Mouse (Mus musculus) forebrain, embryonic 16.5 days (tissue): ENCODE results near the gene Faf1. TPM values are rescaled to one million over a fixed set of nuclear protein-coding genes. Genes with fewer than 3 reads are reported as not detected.

Source experiments
- ATAC-seq: fragments of 200-750 bp; cut with Nextera tagmentation; 2 replicates; pipeline ENCODE4 v1.8.0; 2017; ENCODE audit warnings: mild to moderate bottlenecking, moderate library complexity
- H3K27ac ChIP-seq: fragments of 300-500 bp; sonication (generic); 2 replicates; pipeline ENCODE4 v1.5.1; 2014; ENCODE audit warnings: low read length, control low read depth
- H3K27me3 ChIP-seq: fragments of 300-500 bp; sonication (generic); replicated peaks from 2 replicates; pipeline ENCODE4 v1.6.1; 2014; ENCODE audit warnings: low read length; ENCODE audit not compliant: control insufficient read depth, insufficient read depth
- H3K36me3 ChIP-seq: fragments of 300-500 bp; sonication (generic); 2 replicates; pipeline ENCODE4 v1.6.1; 2014; ENCODE audit not compliant: control insufficient read depth, insufficient read depth
- H3K4me1 ChIP-seq: fragments of 300-500 bp; sonication (generic); replicated peaks from 2 replicates; pipeline ENCODE4 v1.6.1; 2014; ENCODE audit warnings: low read length; ENCODE audit not compliant: control insufficient read depth, insufficient read depth
- H3K4me2 ChIP-seq: fragments of 300-500 bp; sonication (generic); 2 replicates; pipeline ENCODE4 v1.6.1; 2014; ENCODE audit warnings: mild to moderate bottlenecking, low read length, control low read depth
- H3K4me3 ChIP-seq: fragments of 300-500 bp; sonication (generic); replicated peaks from 2 replicates; pipeline ENCODE4 v1.5.1; 2014; ENCODE audit warnings: mild to moderate bottlenecking, low read length, control low read depth
- H3K9ac ChIP-seq: fragments of 300-500 bp; sonication (generic); replicated peaks from 2 replicates; pipeline ENCODE4 v1.6.1; 2014; ENCODE audit warnings: low read depth, low read length, control low read depth
- H3K9me3 ChIP-seq: fragments of 300-500 bp; sonication (generic); 2 replicates; pipeline ENCODE4 v1.6.1; 2016; ENCODE audit warnings: low read length; ENCODE audit not compliant: control insufficient read depth
- WGBS: fragments of 180-500 bp; shearing (Covaris S2); extraction: QIAGEN DNeasy Blood & Tissue Kit; methylation state at CpG from one replicate; pipeline ENCODE4 v1.1.7; 2014; 5-methylcytosine and 5-hydroxymethylcytosine counted together
- polyA plus RNA-seq: library from polyadenylated mRNA; unstranded; fragments of >200 nt; fragmentation: Nextera tagmentation; extraction: Ambion mirVana; gene quantifications from 2 replicates; pipeline ENCODE4 v1.2.1, GENCODE M21; 2015

The Faf1 gene
- polyA plus RNA-seq, 1 experiment from 2014 or later, result 28.3 TPM

- no peak overlapping the region for H3K4me3 ChIP-seq
- no peak overlapping the region for H3K4me2 ChIP-seq
- H3K27ac ChIP-seq, result no peak overlapping the region
- 27% methylated on average over 5 of the region's 5 CpGs for WGBS
- no peak overlapping the region for H3K9ac ChIP-seq
- peaks cover 19% of the 10 kb centered on the region for H3K4me1 ChIP-seq
- ATAC-seq, result no peak
- no peaks in the 10 kb centered on the region for H3K36me3 ChIP-seq
- no peaks in the 10 kb centered on the region for H3K9me3 ChIP-seq
- peaks cover 34% of the 10 kb centered on the region for H3K27me3 ChIP-seq
Observed at GRCm38 (mm10) chr4:109988411-109988810, 312.0 kb downstream of the Faf1 start.

GRCm38 (mm10) chr4:109989213-109989612 lies 312.8 kb downstream of the Faf1 start:
- Histone ChIP-seq H3K9me3 (no peaks in the 10 kb centered on the region), H3K4me1 (peaks cover 11% of the 10 kb centered on the region; the same call in 1 of the 2 replicates), H3K27ac (no peak overlapping the region), H3K27me3 (peaks cover 34% of the 10 kb centered on the region), H3K36me3 (no peaks in the 10 kb centered on the region), H3K4me3 (no peak overlapping the region), H3K9ac (no peak overlapping the region), H3K4me2 (no peak overlapping the region)
- no peak for ATAC-seq
- WGBS, result 47% methylated on average over 6 of the region's 6 CpGs

DNA sequence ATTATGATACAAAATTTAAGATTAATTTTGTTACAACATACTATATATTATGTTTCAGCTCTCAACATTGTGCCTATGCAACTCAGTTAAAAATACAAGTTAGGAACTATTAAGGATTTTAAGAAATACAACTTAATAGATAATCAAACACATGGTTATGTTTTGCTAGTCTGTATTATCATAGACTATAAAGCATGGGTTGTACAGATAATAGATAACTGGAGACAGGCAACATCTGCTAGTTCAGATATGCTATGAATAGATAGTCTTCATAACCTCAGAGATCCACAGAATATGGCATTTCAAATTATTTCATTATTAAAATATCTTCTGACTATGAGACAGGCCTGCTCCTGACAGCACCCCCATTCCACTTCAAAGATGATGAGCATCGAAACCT lies 329.7 kb downstream of the Faf1 start:
- 97% methylated on average over 1 of the region's 1 CpGs for WGBS
- H3K4me1 ChIP-seq, result no peaks in the 10 kb centered on the region
- no peaks in the 10 kb centered on the region for H3K36me3 ChIP-seq
- H3K27ac ChIP-seq, result no peak overlapping the region
- H3K27me3 ChIP-seq, result no peaks in the 10 kb centered on the region
- no peak overlapping the region for H3K4me2 ChIP-seq
- no peak overlapping the region for H3K4me3 ChIP-seq
- no peak for ATAC-seq
- no peaks in the 10 kb centered on the region for H3K9me3 ChIP-seq
- no peak overlapping the region for H3K9ac ChIP-seq

Other genes with a start within 250 kb of the Faf1 start
- gene Rnf11, start 191.9 kb upstream of the Faf1 start, polyA plus RNA-seq, result 53.2 and 65.6 TPM in 2 replicates
- gene 4930522H14Rik, start 145.3 kb upstream of the Faf1 start, polyA plus RNA-seq, result not detected in 2 replicates
- 8.0 and 11.9 TPM in 2 replicates for gene Cdkn2c, start 9.4 kb upstream of the Faf1 start, polyA plus RNA-seq